Mouse (Mus musculus): Measurements from ENCODE around the gene Kdm3a. TPM values are rescaled to one million over a fixed set of nuclear protein-coding genes. Genes with fewer than 3 reads are reported as not detected.

Gene Kdm3a
- total and polyA plus RNA-seq, 2 experiments from 2014 or later: 16.6 to 50.9 TPM

- no peak overlapping the region for H3K4me3 ChIP-seq (ENCODE audit: low read depth, low read length)
- no peaks in the 10 kb centered on the region for H3K9me3 ChIP-seq (replicated peaks; ENCODE audit: control insufficient read depth, low read length)
- no peaks in the 10 kb centered on the region for H3K27me3 ChIP-seq (ENCODE audit: control insufficient read depth, insufficient read depth, low read length)
- H3K4me2 ChIP-seq (ENCODE audit: low read depth, low read length): no peak overlapping the region
- DNase-seq (ENCODE audit: low spot score) (no peak), ATAC-seq (ENCODE audit: insufficient read depth, low read depth) (no peak)
- TF ChIP-seq CTCF (IDR thresholded peaks at IDR 0.05; ENCODE audit: low read depth) (no peak), EP300 (IDR thresholded peaks at IDR 0.05; ENCODE audit: low read depth) (no peak)
- no peak overlapping the region for H3K9ac ChIP-seq (replicated peaks; ENCODE audit: low read depth, low read length)
- H3K36me3 ChIP-seq (replicated peaks; ENCODE audit: control insufficient read depth, insufficient read depth, low read length): peaks cover 53% of the 10 kb centered on the region
- H3K4me1 ChIP-seq (ENCODE audit: control insufficient read depth, insufficient read depth): no peaks in the 10 kb centered on the region
- H3K27ac ChIP-seq (ENCODE audit: low read depth): no peak overlapping the region
- 94% methylated on average over 11 of the region's 11 CpGs for WGBS
Measured at GRCm38 (mm10) chr6:71579478-71579877, 53.3 kb downstream of the Kdm3a start.

- no peaks in the 10 kb centered on the region for H3K4me1 ChIP-seq (ENCODE audit: control insufficient read depth, insufficient read depth)
- ATAC-seq (ENCODE audit: insufficient read depth, low read depth) (no peak), DNase-seq (ENCODE audit: low spot score) (no peak)
- WGBS: 97% methylated on average over 1 of the region's 1 CpGs
- TF ChIP-seq CTCF (IDR thresholded peaks at IDR 0.05; ENCODE audit: low read depth) (no peak), EP300 (IDR thresholded peaks at IDR 0.05; ENCODE audit: low read depth) (no peak)
- H3K4me2 ChIP-seq (ENCODE audit: low read depth, low read length): no peak overlapping the region
- no peak overlapping the region for H3K4me3 ChIP-seq (ENCODE audit: low read depth, low read length)
- H3K36me3 ChIP-seq (replicated peaks; ENCODE audit: control insufficient read depth, insufficient read depth, low read length): peaks cover 66% of the 10 kb centered on the region
- H3K27ac ChIP-seq (ENCODE audit: low read depth): no peak overlapping the region
- H3K9me3 ChIP-seq (replicated peaks; ENCODE audit: control insufficient read depth, low read length): no peaks in the 10 kb centered on the region
- H3K9ac ChIP-seq (replicated peaks; ENCODE audit: low read depth, low read length): no peak overlapping the region
- H3K27me3 ChIP-seq (ENCODE audit: control insufficient read depth, insufficient read depth, low read length): no peaks in the 10 kb centered on the region
Measured at GRCm38 (mm10) chr6:71575359-71575758, 57.4 kb downstream of the Kdm3a start.

- Histone ChIP-seq H3K9me3 (replicated peaks; ENCODE audit: control insufficient read depth, low read length) (no peaks in the 10 kb centered on the region), H3K9ac (replicated peaks; ENCODE audit: low read depth, low read length) (no peak overlapping the region), H3K36me3 (replicated peaks; ENCODE audit: control insufficient read depth, insufficient read depth, low read length) (peaks cover 30% of the 10 kb centered on the region), H3K4me3 (ENCODE audit: low read depth, low read length) (no peak overlapping the region), H3K4me1 (ENCODE audit: control insufficient read depth, insufficient read depth) (0 out of 2 replicates have a peak, but pooled peaks cover 5% of the 10 kb centered on the region), H3K27me3 (ENCODE audit: control insufficient read depth, insufficient read depth, low read length) (no peaks in the 10 kb centered on the region), H3K4me2 (ENCODE audit: low read depth, low read length) (no peak overlapping the region), H3K27ac (ENCODE audit: low read depth) (peak overlapping the region; percentile 8; the same call in 1 of the 2 replicates)
- ATAC-seq (ENCODE audit: insufficient read depth, low read depth): no peak
- WGBS: 57% methylated on average over 2 of the region's 2 CpGs
- TF ChIP-seq CTCF (IDR thresholded peaks at IDR 0.05; ENCODE audit: low read depth) (no peak), EP300 (IDR thresholded peaks at IDR 0.05; ENCODE audit: low read depth) (no peak)
- DNase-seq (ENCODE audit: low spot score): no peak
Measured at GRCm38 (mm10) chr6:71569025-71569424, 63.8 kb downstream of the Kdm3a start.

- H3K4me1 ChIP-seq (ENCODE audit: control insufficient read depth, insufficient read depth): 0 out of 2 replicates have a peak, but pooled peaks cover 5% of the 10 kb centered on the region
- no peaks in the 10 kb centered on the region for H3K9me3 ChIP-seq (replicated peaks; ENCODE audit: control insufficient read depth, low read length)
- TF ChIP-seq CTCF (IDR thresholded peaks at IDR 0.05; ENCODE audit: low read depth): no peak
- no peak for TF ChIP-seq EP300 (IDR thresholded peaks at IDR 0.05; ENCODE audit: low read depth)
- H3K27me3 ChIP-seq (ENCODE audit: control insufficient read depth, insufficient read depth, low read length): no peaks in the 10 kb centered on the region
- peak overlapping the region; percentile 8; the same call in 1 of the 2 replicates for H3K27ac ChIP-seq (ENCODE audit: low read depth)
- ATAC-seq (ENCODE audit: insufficient read depth, low read depth) (no peak), DNase-seq (ENCODE audit: low spot score) (no peak)
- WGBS: 70% methylated on average over 3 of the region's 3 CpGs
- no peak overlapping the region for H3K4me2 ChIP-seq (ENCODE audit: low read depth, low read length)
- H3K4me3 ChIP-seq (ENCODE audit: low read depth, low read length): no peak overlapping the region
- no peak overlapping the region for H3K9ac ChIP-seq (replicated peaks; ENCODE audit: low read depth, low read length)
- peaks cover 26% of the 10 kb centered on the region for H3K36me3 ChIP-seq (replicated peaks; ENCODE audit: control insufficient read depth, insufficient read depth, low read length)
Measured at GRCm38 (mm10) chr6:71568616-71569015, 64.2 kb downstream of the Kdm3a start.

GRCm38 (mm10) chr6:71556826-71557225 is 76.0 kb downstream of the Kdm3a start:
- no peak for DNase-seq (ENCODE audit: low spot score)
- 90% methylated on average over 2 of the region's 2 CpGs for WGBS
- Histone ChIP-seq H3K27ac (ENCODE audit: low read depth) (no peak overlapping the region), H3K36me3 (replicated peaks; ENCODE audit: control insufficient read depth, insufficient read depth, low read length) (peaks cover 14% of the 10 kb centered on the region), H3K9me3 (replicated peaks; ENCODE audit: control insufficient read depth, low read length) (no peaks in the 10 kb centered on the region), H3K9ac (replicated peaks; ENCODE audit: low read depth, low read length) (no peak overlapping the region), H3K4me1 (ENCODE audit: control insufficient read depth, insufficient read depth) (peaks cover 6% of the 10 kb centered on the region; the same call in 1 of the 2 replicates), H3K4me2 (ENCODE audit: low read depth, low read length) (no peak overlapping the region), H3K4me3 (ENCODE audit: low read depth, low read length) (no peak overlapping the region), H3K27me3 (ENCODE audit: control insufficient read depth, insufficient read depth, low read length) (no peaks in the 10 kb centered on the region)
- ATAC-seq (ENCODE audit: insufficient read depth, low read depth): no peak
- TF ChIP-seq CTCF (IDR thresholded peaks at IDR 0.05; ENCODE audit: low read depth) (no peak), EP300 (IDR thresholded peaks at IDR 0.05; ENCODE audit: low read depth) (no peak)

GRCm38 (mm10) chr6:71555507-71555951 is 77.3 kb downstream of the Kdm3a start:
- TF ChIP-seq CTCF (IDR thresholded peaks at IDR 0.05; ENCODE audit: low read depth) (no peak), EP300 (IDR thresholded peaks at IDR 0.05; ENCODE audit: low read depth) (no peak)
- no peaks in the 10 kb centered on the region for H3K27me3 ChIP-seq (ENCODE audit: control insufficient read depth, insufficient read depth, low read length)
- peak overlapping the region; percentile 73 for H3K27ac ChIP-seq (ENCODE audit: low read depth)
- peak; percentile 66 for DNase-seq (ENCODE audit: low spot score)
- 53% methylated on average over 2 of the region's 2 CpGs for WGBS
- no peak overlapping the region for H3K4me3 ChIP-seq (ENCODE audit: low read depth, low read length)
- no peak overlapping the region for H3K9ac ChIP-seq (replicated peaks; ENCODE audit: low read depth, low read length)
- ATAC-seq (ENCODE audit: insufficient read depth, low read depth): peak; percentile 81
- peaks cover 8% of the 10 kb centered on the region; the same call in 1 of the 2 replicates for H3K36me3 ChIP-seq (replicated peaks; ENCODE audit: control insufficient read depth, insufficient read depth, low read length)
- peaks cover 6% of the 10 kb centered on the region; the same call in 1 of the 2 replicates for H3K4me1 ChIP-seq (ENCODE audit: control insufficient read depth, insufficient read depth)
- H3K4me2 ChIP-seq (ENCODE audit: low read depth, low read length): no peak overlapping the region
- no peaks in the 10 kb centered on the region for H3K9me3 ChIP-seq (replicated peaks; ENCODE audit: control insufficient read depth, low read length)

Data from heart, postnatal 0 days (tissue).